Mouse (Mus musculus) brain, embryonic 14.5 days (tissue): Measurements from ENCODE around the gene Pin4. TPM values are rescaled to one million over a fixed set of nuclear protein-coding genes. Genes with fewer than 3 reads are reported as not detected.

Experiments
- DNase-seq: peaks from one replicate; pipeline ENCODE4 v3.0.0-alpha.2; 2011; ENCODE audit warnings: low read depth
- CTCF ChIP-seq: fragments of 200-500 bp; IDR thresholded peaks from 2 replicates; pipeline ENCODE4 v1.5.1; 2012; ENCODE audit warnings: inconsistent platforms, mild to moderate bottlenecking, moderate library complexity, borderline replicate concordance; ENCODE audit not compliant: insufficient read depth, insufficient read length; ENCODE audit errors: extremely low read depth
- POLR2A ChIP-seq: fragments of 200-500 bp; IDR thresholded peaks from 2 replicates; pipeline ENCODE4 v1.6.1; 2012; ENCODE audit warnings: mild to moderate bottlenecking, inconsistent platforms, borderline replicate concordance; ENCODE audit not compliant: poor library complexity, insufficient read depth, insufficient read length, severe bottlenecking; ENCODE audit errors: extremely low read depth
- polyA plus RNA-seq: library from polyadenylated mRNA; depleted of rRNA; stranded (reverse); fragments of >200 nt; gene quantifications from 2 replicates; pipeline ENCODE4 v1.2.3, GENCODE M21; 2012; rRNA removed

Pin4 gene
- polyA plus RNA-seq, 1 experiment: 38.2 TPM

DNA sequence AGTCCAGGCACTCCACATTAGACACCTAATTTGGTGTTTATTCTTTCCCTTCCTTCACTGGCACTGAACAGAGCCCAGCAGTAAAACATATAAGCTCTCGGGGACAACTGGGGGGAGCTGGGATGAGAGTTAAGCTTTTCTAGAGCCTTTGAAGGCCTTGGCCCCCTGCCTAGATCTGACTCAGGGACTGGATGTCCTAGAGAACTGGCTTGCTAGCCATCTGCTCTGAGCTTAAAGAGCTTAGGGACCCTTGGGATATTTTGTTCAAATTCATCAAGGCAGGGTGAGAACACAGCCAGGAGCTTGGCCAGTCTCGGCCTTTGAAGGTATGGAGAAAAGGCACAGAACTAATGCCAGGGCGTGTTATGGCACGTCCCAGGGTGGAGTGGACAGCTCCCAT, 44.3 kb downstream of the Pin4 start:
- TF ChIP-seq CTCF (no peak), POLR2A (no peak)

DNA sequence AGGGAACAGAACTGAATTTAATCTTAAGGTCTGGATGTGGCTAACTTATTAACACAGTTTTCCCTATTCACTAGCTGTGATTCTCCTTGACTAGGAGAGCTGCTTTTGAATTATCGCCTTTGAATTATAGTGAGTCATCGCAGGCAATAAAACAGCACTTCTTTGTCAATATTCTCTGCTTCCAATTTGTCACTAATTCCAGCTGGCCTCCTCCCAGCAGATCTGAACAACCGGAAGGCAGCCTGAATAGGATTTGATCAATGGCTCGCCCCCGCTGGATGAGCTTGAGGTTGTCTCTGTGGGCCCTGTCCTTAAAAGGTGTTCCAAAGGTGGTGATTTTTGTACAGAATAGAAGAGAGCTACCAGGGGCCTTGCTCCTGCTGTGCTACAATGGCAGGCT, 47.3 kb downstream of the Pin4 start:
- DNase-seq: peak; percentile 46
- no peak for TF ChIP-seq CTCF
- TF ChIP-seq POLR2A: no peak

More for the DNA sequence above, 44.3 kb downstream of the Pin4 start:
- DNase-seq: no peak

DNA sequence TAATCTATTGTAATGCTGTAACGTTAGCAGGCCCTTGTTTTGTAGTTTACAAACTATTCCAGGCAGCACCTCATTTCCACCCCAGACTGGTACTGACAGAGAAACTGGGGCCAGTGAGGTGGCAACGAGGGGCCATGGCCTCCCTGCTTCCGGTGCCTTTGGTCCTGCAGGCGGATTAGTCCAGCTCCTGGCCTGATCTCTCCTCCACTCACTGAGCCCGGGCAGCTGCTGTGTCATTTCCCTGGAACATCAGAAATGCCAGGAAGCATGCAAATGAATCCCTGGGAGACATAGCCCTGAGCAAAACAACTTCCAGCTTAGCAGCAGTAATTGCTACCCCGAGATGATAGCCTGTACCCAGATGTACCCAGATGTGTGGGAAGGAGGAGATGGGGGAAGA, 47.7 kb downstream of the Pin4 start:
- DNase-seq: peak; percentile 48
- TF ChIP-seq POLR2A (no peak), CTCF (no peak)

DNA sequence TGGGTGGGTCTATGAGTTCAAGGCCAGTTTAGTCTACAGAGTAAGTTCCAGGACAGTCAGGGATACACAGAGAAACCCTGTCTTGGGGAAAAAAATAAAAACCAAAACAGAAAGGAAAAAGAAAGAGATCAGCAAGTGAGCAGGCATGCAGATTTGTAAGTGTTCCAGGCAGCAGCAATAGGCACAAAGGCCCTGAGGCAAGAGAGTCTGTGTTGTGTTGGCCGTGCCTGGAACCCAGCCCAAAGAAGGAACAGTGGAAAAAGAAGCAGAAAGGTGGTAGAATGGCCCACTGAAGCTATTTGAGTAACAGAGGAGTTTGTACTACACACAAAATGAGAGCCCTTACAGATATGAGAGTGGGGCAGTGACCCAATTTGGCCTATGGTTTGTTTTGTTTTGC, 50.5 kb downstream of the Pin4 start:
- TF ChIP-seq POLR2A (no peak), CTCF (no peak)
- DNase-seq: peak; percentile 40

DNA sequence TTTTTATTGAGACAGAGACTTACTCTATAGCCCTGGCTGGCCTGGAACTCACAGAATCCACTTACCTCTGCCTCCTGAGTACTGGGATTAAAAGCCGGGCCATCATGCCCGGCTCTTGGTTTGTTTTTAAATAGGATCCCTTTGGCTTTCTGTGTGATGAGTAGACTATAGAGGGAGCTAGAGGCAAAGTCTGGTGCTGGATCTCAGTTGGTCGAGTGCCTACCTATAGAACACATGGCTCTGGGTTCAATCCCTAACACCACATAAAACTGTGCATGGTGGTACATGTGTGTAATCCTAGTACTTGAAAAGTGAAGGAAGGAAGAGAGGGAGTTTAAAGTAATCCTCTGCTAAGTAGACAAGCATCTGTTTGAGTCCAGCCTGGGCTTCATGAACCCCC, 50.9 kb downstream of the Pin4 start:
- TF ChIP-seq CTCF (no peak), POLR2A (no peak)
- DNase-seq: no peak

DNA sequence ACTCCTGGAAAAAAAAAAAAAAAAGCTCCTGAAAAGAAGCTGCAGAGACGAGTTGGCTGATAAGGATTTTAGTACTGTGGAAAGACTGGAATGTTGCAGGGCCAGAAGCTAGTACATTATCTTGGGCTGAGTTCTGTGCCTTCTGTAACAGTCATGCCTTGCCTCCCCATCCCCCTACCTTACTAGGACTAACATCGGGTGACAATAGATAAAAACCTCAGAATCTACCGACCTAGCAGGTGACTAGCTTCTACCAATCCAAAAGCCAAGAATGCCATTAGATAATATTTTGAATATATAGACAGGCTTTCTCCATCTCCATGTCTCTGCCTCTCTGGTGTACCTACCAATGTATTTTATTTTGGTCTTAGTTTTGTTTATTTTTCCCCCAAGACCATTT, 51.7 kb downstream of the Pin4 start:
- no peak for DNase-seq
- TF ChIP-seq CTCF: no peak
- TF ChIP-seq POLR2A: no peak

DNA sequence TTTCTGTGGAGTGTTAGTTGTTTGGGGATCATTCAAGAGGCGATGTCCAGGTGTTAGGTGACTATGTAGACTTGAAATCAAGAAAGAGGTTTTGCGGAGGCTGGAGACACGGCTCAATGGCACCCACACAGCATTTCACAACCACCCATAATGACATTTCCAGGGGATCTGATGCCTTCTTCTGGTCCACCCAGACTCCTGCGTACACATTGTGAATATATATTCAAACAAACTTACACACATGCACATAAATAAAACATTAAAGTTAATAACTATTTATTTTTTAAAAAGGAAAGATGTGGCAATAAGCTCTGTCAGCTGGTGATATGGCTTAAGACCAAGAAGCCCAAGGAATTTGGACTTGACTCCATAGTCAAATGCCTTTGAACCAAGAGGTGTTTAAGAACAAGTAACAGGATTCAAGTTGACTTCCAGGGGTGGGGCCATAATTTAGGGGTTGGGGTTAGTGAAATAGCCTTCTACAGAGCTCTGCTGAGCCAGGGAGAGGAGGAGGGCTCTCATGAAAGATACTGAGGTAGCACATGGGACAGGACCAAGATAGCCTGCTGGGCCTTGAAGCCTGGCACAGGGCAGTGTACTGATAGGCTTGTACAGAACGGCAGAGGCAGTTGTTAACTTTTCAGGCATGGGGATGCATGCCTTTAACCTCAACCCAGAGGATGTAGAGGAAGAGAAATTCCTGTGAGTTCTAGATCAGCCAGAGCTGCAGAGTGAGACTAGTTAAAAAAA, 56.5 kb downstream of the Pin4 start:
- no peak for TF ChIP-seq POLR2A
- TF ChIP-seq CTCF: no peak
- no peak for DNase-seq

Other genes starting within 250 kb of the Pin4 start
- gene Rtl5, start 48.1 kb upstream of the Pin4 start, polyA plus RNA-seq: 64.7 and 82.5 TPM in 2 replicates
- 2.2 and 2.5 TPM in 2 replicates for gene Ercc6l, start 37.6 kb downstream of the Pin4 start, polyA plus RNA-seq
- 989 and 1,086 TPM in 2 replicates for gene Rps4x, start 69.9 kb downstream of the Pin4 start, polyA plus RNA-seq
- 14.4 and 15.8 TPM in 2 replicates for gene Cited1, start 132.7 kb downstream of the Pin4 start, polyA plus RNA-seq